Mouse (Mus musculus) hindbrain, postnatal 0 days (tissue): ENCODE data around the gene Armc3. TPM values are rescaled to one million over a fixed set of nuclear protein-coding genes. Genes with fewer than 3 reads are reported as not detected.
"Not testable (repeated sequence)": the region's sequence is repeated elsewhere in the genome, so short reads cannot be mapped to it uniquely, and the experiment has no call there.

ENCODE experiments used
- ATAC-seq: fragments of 200-750 bp; cut with Nextera tagmentation; 2 replicates; pipeline ENCODE4 v1.8.0; 2017; ENCODE audit warnings: mild to moderate bottlenecking, moderate TSS enrichment, moderate library complexity
- DNase-seq: peaks from one replicate; pipeline ENCODE4 v3.0.0-alpha.2; 2015; ENCODE audit warnings: low spot score
- H3K27ac ChIP-seq: fragments of 300-500 bp; sonication (generic); 2 replicates; pipeline ENCODE4 v1.5.1; 2014; ENCODE audit warnings: mild to moderate bottlenecking
- H3K27me3 ChIP-seq: fragments of 300-500 bp; sonication (generic); 2 replicates; pipeline ENCODE4 v1.6.1; 2014; ENCODE audit warnings: low read length, mixed read lengths; ENCODE audit not compliant: insufficient read depth
- H3K36me3 ChIP-seq: fragments of 300-500 bp; sonication (generic); 2 replicates; pipeline ENCODE4 v1.6.1; 2014; ENCODE audit warnings: low read length, mixed read lengths; ENCODE audit not compliant: insufficient read depth
- H3K4me1 ChIP-seq: fragments of 300-500 bp; sonication (generic); 2 replicates; pipeline ENCODE4 v1.6.1; 2014; ENCODE audit warnings: antibody characterized with exemption, low read length, mixed read lengths; ENCODE audit not compliant: insufficient read depth
- H3K4me2 ChIP-seq: fragments of 300-500 bp; sonication (generic); 2 replicates; pipeline ENCODE4 v1.6.1; 2014; ENCODE audit warnings: low read depth, mild to moderate bottlenecking, low read length, moderate library complexity, mixed read lengths
- H3K4me3 ChIP-seq: fragments of 300-500 bp; sonication (generic); 2 replicates; pipeline ENCODE4 v1.5.1; 2014; ENCODE audit warnings: low read length
- H3K9ac ChIP-seq: fragments of 300-500 bp; sonication (generic); replicated peaks from 2 replicates; pipeline ENCODE4 v1.6.1; 2014; ENCODE audit warnings: mild to moderate bottlenecking, low read length, moderate library complexity, mixed read lengths
- H3K9me3 ChIP-seq: fragments of 300-500 bp; sonication (generic); 2 replicates; pipeline ENCODE4 v1.6.1; 2016; ENCODE audit warnings: low read length, mixed read lengths
- CTCF ChIP-seq: IDR thresholded peaks from 2 replicates; pipeline ENCODE4 v1.5.1; 2016; ENCODE audit warnings: antibody characterized with exemption, control low read depth, low read depth
- WGBS: fragments of 180-500 bp; shearing (Covaris S2); extraction: QIAGEN DNeasy Blood & Tissue Kit; methylation state at CpG from one replicate; pipeline ENCODE4 v1.1.7; 2014; 5-methylcytosine and 5-hydroxymethylcytosine counted together
- polyA plus RNA-seq: library from polyadenylated mRNA; unstranded; fragments of >200 nt; fragmentation: Nextera tagmentation; extraction: Ambion mirVana; gene quantifications from 2 replicates; pipeline ENCODE4 v1.2.1, GENCODE M21; 2015
- total RNA-seq: library from RNA; depleted of rRNA; stranded (reverse); fragments of >200 nt; gene quantifications from 2 replicates; pipeline ENCODE4 v1.2.3, GENCODE M21; 2014

The Armc3 gene
- total and polyA plus RNA-seq, 2 experiments from 2014 or later, result 0.84 to 1.2 TPM

DNA sequence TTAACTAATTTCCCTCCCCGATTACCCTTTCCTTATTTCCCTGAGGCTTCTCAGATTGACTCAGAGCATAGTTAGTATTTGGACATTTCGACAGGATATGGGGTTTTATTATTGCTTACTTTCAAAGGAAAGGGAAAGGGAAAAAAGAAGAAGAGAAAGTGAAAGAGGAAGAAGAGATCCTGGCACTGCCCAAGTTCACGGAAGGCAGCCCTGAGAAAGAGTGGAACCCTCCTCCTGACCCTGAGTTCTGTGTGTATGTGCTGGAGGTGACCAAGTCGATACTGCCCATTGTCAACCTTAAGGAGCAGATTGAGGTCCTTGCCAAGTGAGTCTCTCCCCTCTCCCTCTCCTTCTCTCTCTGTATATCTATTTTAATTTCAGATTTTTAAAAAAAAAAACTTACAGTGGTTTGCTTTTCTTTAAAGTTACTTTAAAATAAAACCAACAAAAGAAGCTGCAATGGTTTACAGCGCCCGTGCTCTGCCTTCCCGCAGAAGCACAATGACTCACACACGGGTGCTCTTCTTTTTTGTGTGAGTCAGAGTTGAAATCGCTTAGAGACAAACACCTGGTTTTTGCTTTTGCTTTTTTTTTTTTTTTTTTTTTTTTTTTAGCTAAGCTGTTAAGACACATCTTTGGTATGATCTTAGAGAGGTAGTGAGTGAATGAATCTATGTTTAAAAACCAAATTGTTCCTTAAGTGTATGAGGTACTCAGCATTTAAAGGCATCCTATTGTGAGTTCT, 101.4 kb downstream of the Armc3 start:
- H3K4me2 ChIP-seq, result no peak overlapping the region
- H3K4me3 ChIP-seq, result no peak overlapping the region
- no peak for TF ChIP-seq CTCF
- no peaks in the 10 kb centered on the region for H3K9me3 ChIP-seq
- DNase-seq (no peak), ATAC-seq (no peak)
- 76% methylated on average over 9 of the region's 9 CpGs for WGBS
- H3K9ac ChIP-seq, result no peak overlapping the region
- no peaks in the 10 kb centered on the region for H3K4me1 ChIP-seq
- no peaks in the 10 kb centered on the region for H3K27me3 ChIP-seq
- no peaks in the 10 kb centered on the region for H3K36me3 ChIP-seq
- no peak overlapping the region for H3K27ac ChIP-seq

DNA sequence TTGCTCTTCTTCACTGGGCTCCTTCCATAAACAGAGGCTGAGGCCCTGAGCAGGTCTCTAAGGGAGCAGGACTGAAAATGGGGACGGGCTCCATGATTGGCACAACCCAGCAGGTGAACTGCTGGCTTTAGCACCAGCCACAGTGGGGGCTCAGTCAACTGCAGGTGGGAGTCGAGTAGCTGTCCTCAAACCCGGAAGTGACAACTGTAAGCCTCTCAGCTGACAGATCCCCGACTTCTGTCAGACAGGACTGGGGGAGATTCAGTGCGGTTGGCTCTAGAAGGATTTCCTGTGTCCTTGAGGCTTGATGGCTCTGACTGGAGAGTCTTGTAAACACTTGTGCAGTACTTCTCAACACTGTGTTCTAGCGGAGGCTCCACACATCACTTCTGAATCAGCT, 102.1 kb downstream of the Armc3 start:
- Histone ChIP-seq H3K4me1 (no peaks in the 10 kb centered on the region), H3K9ac (no peak overlapping the region), H3K27ac (no peak overlapping the region), H3K4me2 (no peak overlapping the region), H3K36me3 (no peaks in the 10 kb centered on the region), H3K9me3 (no peaks in the 10 kb centered on the region), H3K27me3 (no peaks in the 10 kb centered on the region), H3K4me3 (no peak overlapping the region)
- ATAC-seq (no peak), DNase-seq (no peak)
- 19% methylated on average over 6 of the region's 6 CpGs for WGBS
- TF ChIP-seq CTCF, result no peak

DNA sequence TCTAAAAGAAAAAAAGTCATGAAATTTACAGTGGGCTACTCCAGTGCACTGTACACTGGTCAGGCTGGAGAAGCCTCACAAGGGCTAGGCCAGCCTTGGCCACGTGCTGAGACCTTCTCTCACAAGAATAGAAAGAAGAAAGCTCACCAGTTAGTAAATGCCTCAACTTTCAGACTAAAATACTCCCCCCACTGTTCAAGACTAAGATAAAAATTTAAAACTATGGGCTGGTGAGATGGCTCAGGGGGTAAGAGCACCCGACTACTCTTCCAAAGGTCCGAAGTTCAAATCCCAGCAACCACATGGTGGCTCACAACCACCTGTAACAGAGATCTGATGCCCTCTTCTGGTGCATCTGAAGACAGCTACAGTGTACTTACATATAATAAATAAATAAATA, 104.0 kb downstream of the Armc3 start:
- H3K4me1 ChIP-seq, H3K27me3 ChIP-seq, H3K4me2 ChIP-seq, H3K4me3 ChIP-seq, H3K36me3 ChIP-seq, ATAC-seq, H3K27ac ChIP-seq, DNase-seq, H3K9ac ChIP-seq, H3K9me3 ChIP-seq: not testable (repeated sequence)
- 92% methylated on average over 3 of the region's 3 CpGs for WGBS

DNA sequence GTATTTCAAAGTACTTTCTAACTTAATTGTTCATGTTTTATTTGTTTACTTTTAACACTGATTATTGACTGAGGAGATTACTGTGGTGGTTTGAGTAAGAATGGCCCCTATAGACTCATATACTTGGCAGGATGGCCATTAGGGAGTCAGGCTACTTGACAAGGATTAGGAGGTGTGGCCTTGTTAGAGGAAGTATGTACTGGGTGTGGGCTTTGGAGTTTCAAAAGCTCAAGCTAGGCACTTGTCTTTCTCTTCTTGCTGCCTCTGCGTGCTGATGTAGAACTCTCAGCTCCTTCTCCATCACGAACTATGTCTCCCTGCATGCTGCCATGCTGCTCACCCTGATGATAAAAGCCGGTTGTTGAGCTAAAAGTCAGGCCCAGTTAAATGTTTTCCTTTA, 111.4 kb downstream of the Armc3 start:
- Histone ChIP-seq H3K4me1 (no peaks in the 10 kb centered on the region), H3K27me3 (no peaks in the 10 kb centered on the region)
- DNase-seq, result no peak

DNA sequence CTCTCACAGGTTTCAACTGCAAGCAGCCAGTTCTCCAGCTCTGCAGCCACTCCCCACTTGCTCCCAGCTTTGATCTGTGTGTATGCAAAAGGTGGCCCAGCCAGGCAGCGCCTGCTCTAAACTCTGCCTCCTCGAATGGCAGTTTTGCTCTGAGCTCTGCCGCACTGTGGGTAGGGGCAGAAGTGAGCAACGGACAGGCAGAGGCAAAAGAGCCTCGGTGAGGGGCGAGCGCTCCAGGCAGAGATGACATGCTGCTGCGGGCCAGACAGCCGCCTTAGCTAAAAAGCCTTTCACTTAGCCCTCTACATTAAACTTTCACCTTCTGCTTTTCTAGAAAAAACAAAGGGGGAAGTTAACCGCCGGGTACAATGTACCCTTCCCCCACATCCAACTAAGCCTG, 117.0 kb downstream of the Armc3 start:
- Histone ChIP-seq H3K9me3 (no peaks in the 10 kb centered on the region; the same call in 1 of the 2 replicates), H3K9ac (no peak overlapping the region), H3K4me1 (no peaks in the 10 kb centered on the region), H3K27ac (no peak overlapping the region), H3K36me3 (no peaks in the 10 kb centered on the region), H3K4me2 (no peak overlapping the region), H3K27me3 (no peaks in the 10 kb centered on the region), H3K4me3 (no peak overlapping the region)
- DNase-seq (no peak), ATAC-seq (no peak)
- WGBS, result 58% methylated on average over 11 of the region's 11 CpGs
- TF ChIP-seq CTCF, result no peak

More for the DNA sequence above, 111.4 kb downstream of the Armc3 start:
- 94% methylated on average over 3 of the region's 3 CpGs for whole genome bisulfite sequencing
- Histone ChIP-seq H3K9me3 (no peaks in the 10 kb centered on the region), H3K27ac (no peak overlapping the region), H3K4me2 (no peak overlapping the region), H3K36me3 (no peaks in the 10 kb centered on the region), H3K9ac (no peak overlapping the region), H3K4me3 (no peak overlapping the region)
- no peak for ATAC-seq
- TF ChIP-seq CTCF, result no peak

DNA sequence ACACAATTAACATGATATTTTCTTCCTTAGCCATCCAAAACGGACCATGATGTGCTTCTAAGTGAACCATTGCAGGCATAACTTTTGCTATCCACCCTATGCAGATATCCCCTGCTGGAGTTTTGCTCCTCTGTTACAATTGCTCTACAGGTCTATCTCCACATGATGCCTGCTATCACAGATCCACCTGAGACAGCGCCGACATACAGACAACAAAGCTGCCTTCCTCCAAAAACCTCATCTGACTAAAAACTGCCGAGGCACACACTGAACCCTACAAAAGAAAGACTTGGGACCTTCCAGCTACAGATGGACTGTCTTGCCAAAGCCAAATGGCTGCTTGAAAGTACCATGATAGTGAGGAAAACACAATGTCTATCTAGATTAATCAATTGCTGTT, 117.6 kb downstream of the Armc3 start:
- no peak overlapping the region for H3K9ac ChIP-seq
- H3K27me3 ChIP-seq, result no peaks in the 10 kb centered on the region
- H3K4me1 ChIP-seq, result no peaks in the 10 kb centered on the region
- no peak for TF ChIP-seq CTCF
- DNase-seq (no peak), ATAC-seq (no peak)
- H3K27ac ChIP-seq, result no peak overlapping the region
- no peak overlapping the region for H3K4me3 ChIP-seq
- no peaks in the 10 kb centered on the region for H3K36me3 ChIP-seq
- no peaks in the 10 kb centered on the region; the same call in 1 of the 2 replicates for H3K9me3 ChIP-seq
- H3K4me2 ChIP-seq, result no peak overlapping the region
- 72% methylated on average over 4 of the region's 4 CpGs for WGBS

DNA sequence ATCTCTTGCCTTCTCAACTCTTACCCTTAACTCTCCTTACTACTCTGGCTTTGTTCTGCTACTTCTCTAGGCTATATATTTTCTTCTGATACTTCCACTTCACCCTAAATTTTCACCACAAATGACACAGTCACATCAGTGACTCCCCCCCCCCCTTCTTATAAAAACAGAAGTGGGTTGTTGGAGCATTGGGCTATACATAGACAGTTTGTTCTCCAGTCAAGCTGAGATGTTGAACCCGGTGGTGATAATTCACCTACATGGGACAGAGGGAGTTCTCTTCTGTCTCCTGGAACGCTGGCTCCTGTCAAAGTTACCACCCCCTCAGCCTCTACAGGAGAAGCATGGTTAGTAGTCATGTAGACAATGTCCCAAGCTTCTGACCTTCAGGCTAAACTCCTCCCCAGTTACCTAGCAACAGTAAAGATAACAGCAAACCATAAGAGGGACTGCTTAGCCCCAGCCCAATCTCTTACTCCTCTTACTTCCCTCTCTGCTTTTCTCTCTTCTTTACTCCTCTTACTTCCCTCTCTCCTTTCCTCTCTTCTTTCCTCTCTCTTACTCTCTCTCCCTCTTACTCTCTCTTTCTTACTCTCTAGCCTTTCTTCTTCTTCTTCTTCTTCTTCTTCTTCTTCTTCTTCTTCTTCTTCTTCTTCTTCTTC, 118.2 kb downstream of the Armc3 start:
- H3K4me3 ChIP-seq, H3K4me2 ChIP-seq, H3K36me3 ChIP-seq, DNase-seq, H3K27ac ChIP-seq, H3K27me3 ChIP-seq, H3K4me1 ChIP-seq, H3K9me3 ChIP-seq, H3K9ac ChIP-seq, ATAC-seq: not testable (repeated sequence)
- 92% methylated on average over 2 of the region's 2 CpGs for WGBS
